28 mouse cellular contexts compared by ENCODE assay signal in the genomic region with DNA sequence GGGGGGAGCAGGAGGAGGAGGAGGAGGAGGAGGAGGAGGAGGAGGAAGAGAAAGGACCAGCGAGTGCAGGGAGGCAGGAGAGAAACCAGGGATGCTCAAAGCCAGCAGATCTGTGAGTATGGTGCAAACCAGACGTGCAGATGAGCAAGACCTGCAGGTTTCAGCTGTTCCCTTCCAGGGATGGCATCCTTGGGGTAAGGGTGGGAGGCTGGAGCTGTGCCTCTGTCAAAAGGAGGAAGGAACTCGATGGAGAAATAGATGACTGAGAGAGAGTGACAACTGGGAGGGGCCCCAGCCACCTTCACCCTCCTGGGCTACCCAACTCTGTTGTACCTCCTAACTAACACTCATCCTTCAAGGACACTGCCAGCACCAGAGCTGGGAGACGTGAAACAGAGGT. TPM values are rescaled to one million over a fixed set of nuclear protein-coding genes. Genes with fewer than 3 reads are reported as not detected.
DNase-seq lines count a peak whose midpoint lies in the region; ATAC-seq and TF ChIP-seq lines count a peak whose summit lies in the region.
"Had no signal": no experiment of that assay in that cellular context is flagged by ENCODE, and none has a peak within 500 bp of the region (broad histone marks: within the 10 kb centered on the region; RNA-seq: fewer than 3 reads in every experiment).

No protein-coding gene starts in this region.

- no peak overlapping the region for H3K27ac ChIP-seq in hindbrain, postnatal 0 days
- no peak overlapping the region for H3K27ac ChIP-seq in hindbrain, embryonic 13.5 days
- H3K27ac ChIP-seq in midbrain, embryonic 10.5 days (replicated peaks), result peak overlapping the region; percentile 78
- no peak overlapping the region for H3K27ac ChIP-seq in midbrain, embryonic 14.5 days (replicated peaks; ENCODE audit: low read depth, low read length)
- peak overlapping the region; percentile 48; the same call in 1 of the 2 replicates for H3K27ac ChIP-seq in embryonic facial prominence, embryonic 10.5 days (replicated peaks)
- H3K27ac ChIP-seq in intestine, postnatal 0 days (ENCODE audit: low read depth, low read length), result no peak overlapping the region
- H3K27ac ChIP-seq: limb, embryonic 13.5 days; midbrain, embryonic 15.5 days; neural tube, embryonic 15.5 days had no signal

- no peaks in the 10 kb centered on the region for H3K9me3 ChIP-seq in hindbrain, postnatal 0 days (ENCODE audit: low read length)
- no peaks in the 10 kb centered on the region for H3K9me3 ChIP-seq in hindbrain, embryonic 13.5 days
- no peaks in the 10 kb centered on the region for H3K9me3 ChIP-seq in midbrain, embryonic 10.5 days (replicated peaks)
- no peaks in the 10 kb centered on the region for H3K9me3 ChIP-seq in midbrain, embryonic 14.5 days (ENCODE audit: control insufficient read depth, low read length)
- no peaks in the 10 kb centered on the region for H3K9me3 ChIP-seq in embryonic facial prominence, embryonic 10.5 days
- no peaks in the 10 kb centered on the region for H3K9me3 ChIP-seq in intestine, postnatal 0 days (ENCODE audit: control insufficient read depth)
- H3K9me3 ChIP-seq: limb, embryonic 13.5 days; midbrain, embryonic 15.5 days; neural tube, embryonic 15.5 days had no signal

- 56% methylated on average over 4 of the region's 4 CpGs for whole genome bisulfite sequencing in hindbrain, postnatal 0 days
- WGBS in hindbrain, embryonic 13.5 days, result 61% methylated on average over 4 of the region's 4 CpGs
- 48% methylated on average over 4 of the region's 4 CpGs for WGBS in midbrain, embryonic 10.5 days
- WGBS in midbrain, embryonic 14.5 days, result 61% methylated on average over 4 of the region's 4 CpGs
- 47% methylated on average over 4 of the region's 4 CpGs for WGBS in embryonic facial prominence, embryonic 10.5 days
- 55% methylated on average over 4 of the region's 4 CpGs for WGBS in intestine, postnatal 0 days

- H3K9ac ChIP-seq in hindbrain, postnatal 0 days (replicated peaks; ENCODE audit: low read length), result 0 out of 2 replicates have a peak overlapping the region, but pooled peaks have one; percentile 9
- no peak overlapping the region for H3K9ac ChIP-seq in hindbrain, embryonic 13.5 days
- no peak overlapping the region for H3K9ac ChIP-seq in midbrain, embryonic 14.5 days (replicated peaks; ENCODE audit: low read length)
- H3K9ac ChIP-seq in intestine, postnatal 0 days (ENCODE audit: low read depth, low read length), result no peak overlapping the region
- H3K9ac ChIP-seq: limb, embryonic 13.5 days; midbrain, embryonic 15.5 days; neural tube, embryonic 15.5 days had no signal

- TF ChIP-seq CTCF in hindbrain, postnatal 0 days (IDR thresholded peaks at IDR 0.05; ENCODE audit: low read depth), result no peak
- TF ChIP-seq CTCF in intestine, postnatal 0 days (IDR thresholded peaks at IDR 0.05; ENCODE audit: low read depth), result no peak

- H3K4me2 ChIP-seq in hindbrain, postnatal 0 days (ENCODE audit: low read depth, low read length), result no peak overlapping the region
- H3K4me2 ChIP-seq in hindbrain, embryonic 13.5 days, result no peak overlapping the region
- H3K4me2 ChIP-seq in midbrain, embryonic 14.5 days (ENCODE audit: low read length), result no peak overlapping the region
- no peak overlapping the region for H3K4me2 ChIP-seq in intestine, postnatal 0 days (replicated peaks; ENCODE audit: low read depth)
- H3K4me2 ChIP-seq: limb, embryonic 13.5 days; liver, embryonic 11.5 days; midbrain, embryonic 15.5 days; neural tube, embryonic 15.5 days had no signal

- H3K27me3 ChIP-seq in hindbrain, postnatal 0 days (ENCODE audit: insufficient read depth, low read length), result no peaks in the 10 kb centered on the region
- peaks cover 17% of the 10 kb centered on the region for H3K27me3 ChIP-seq in hindbrain, embryonic 13.5 days
- H3K27me3 ChIP-seq in midbrain, embryonic 10.5 days (ENCODE audit: low read depth, poor library complexity, severe bottlenecking), result peaks cover 36% of the 10 kb centered on the region
- no peaks in the 10 kb centered on the region for H3K27me3 ChIP-seq in midbrain, embryonic 14.5 days (ENCODE audit: control insufficient read depth, insufficient read depth, low read length)
- peaks cover 44% of the 10 kb centered on the region for H3K27me3 ChIP-seq in embryonic facial prominence, embryonic 10.5 days (replicated peaks; ENCODE audit: low read depth, poor library complexity, severe bottlenecking)
- H3K27me3 ChIP-seq in intestine, postnatal 0 days (replicated peaks; ENCODE audit: control insufficient read depth, insufficient read depth, low read length), result 0 out of 2 replicates have a peak, but pooled peaks cover 1% of the 10 kb centered on the region
- H3K27me3 ChIP-seq: midbrain, embryonic 15.5 days; neural tube, embryonic 15.5 days had no signal

- no peak for ATAC-seq in hindbrain, postnatal 0 days
- no peak for ATAC-seq in hindbrain, embryonic 13.5 days (ENCODE audit: low FRiP score)
- ATAC-seq in midbrain, embryonic 14.5 days (ENCODE audit: low FRiP score, low TSS enrichment), result no peak
- peak; percentile 80 for ATAC-seq in megakaryocyte, adult 5-6 weeks (ENCODE audit: poor library complexity, severe bottlenecking)
- no peak for ATAC-seq in intestine, postnatal 0 days
- ATAC-seq: activated CD4-positive, CD25-positive, alpha-beta regulatory T cell, adult 4 months; forebrain, embryonic 14.5 days; intestine, embryonic 16.5 days; midbrain, embryonic 15.5 days had no signal

- H3K4me3 ChIP-seq in hindbrain, postnatal 0 days (ENCODE audit: low read length), result no peak overlapping the region
- H3K4me3 ChIP-seq in hindbrain, embryonic 13.5 days, result no peak overlapping the region
- no peak overlapping the region for H3K4me3 ChIP-seq in midbrain, embryonic 10.5 days
- no peak overlapping the region for H3K4me3 ChIP-seq in midbrain, embryonic 14.5 days (replicated peaks; ENCODE audit: low read depth, low read length)
- H3K4me3 ChIP-seq in embryonic facial prominence, embryonic 10.5 days, result no peak overlapping the region
- no peak overlapping the region for H3K4me3 ChIP-seq in intestine, postnatal 0 days (ENCODE audit: low read depth, low read length)
- H3K4me3 ChIP-seq: limb, embryonic 13.5 days; midbrain, embryonic 15.5 days; neural tube, embryonic 15.5 days had no signal

- DNase-seq in hindbrain, postnatal 0 days (ENCODE audit: low spot score), result no peak
- DNase-seq in midbrain, embryonic 10.5 days (ENCODE audit: low spot score), result no peak
- no peak for DNase-seq in midbrain, embryonic 14.5 days
- no peak for DNase-seq in embryonic facial prominence, embryonic 10.5 days (ENCODE audit: low spot score)
- DNase-seq: adrenal gland, adult 2 months; heart, postnatal 14 days; kidney, adult 9 months; kidney, postnatal 10 days; lung, postnatal 10 days; retina, postnatal 1 day; right cerebral cortex, postnatal 14 days; thymus, adult 18-20 months; thymus, postnatal 25 days had no signal

- H3K36me3 ChIP-seq in hindbrain, postnatal 0 days (ENCODE audit: insufficient read depth, low read length), result no peaks in the 10 kb centered on the region
- peaks cover 7% of the 10 kb centered on the region; the same call in 1 of the 2 replicates for H3K36me3 ChIP-seq in hindbrain, embryonic 13.5 days
- no peaks in the 10 kb centered on the region for H3K36me3 ChIP-seq in midbrain, embryonic 10.5 days
- H3K36me3 ChIP-seq in midbrain, embryonic 14.5 days (ENCODE audit: control insufficient read depth, insufficient read depth, low read length), result no peaks in the 10 kb centered on the region
- H3K36me3 ChIP-seq in embryonic facial prominence, embryonic 10.5 days (replicated peaks), result no peaks in the 10 kb centered on the region
- no peaks in the 10 kb centered on the region for H3K36me3 ChIP-seq in intestine, postnatal 0 days (ENCODE audit: control insufficient read depth, insufficient read depth)
- H3K36me3 ChIP-seq: limb, embryonic 13.5 days; midbrain, embryonic 15.5 days had no signal

- H3K4me1 ChIP-seq in hindbrain, postnatal 0 days (ENCODE audit: insufficient read depth, low read length), result peaks cover 27% of the 10 kb centered on the region
- H3K4me1 ChIP-seq in hindbrain, embryonic 13.5 days (replicated peaks), result peaks cover 47% of the 10 kb centered on the region
- H3K4me1 ChIP-seq in midbrain, embryonic 10.5 days, result peaks cover 54% of the 10 kb centered on the region
- H3K4me1 ChIP-seq in midbrain, embryonic 14.5 days (ENCODE audit: control insufficient read depth, insufficient read depth, low read length), result peaks cover 15% of the 10 kb centered on the region
- H3K4me1 ChIP-seq in embryonic facial prominence, embryonic 10.5 days, result peaks cover 55% of the 10 kb centered on the region
- no peaks in the 10 kb centered on the region; the same call in 1 of the 2 replicates for H3K4me1 ChIP-seq in intestine, postnatal 0 days (replicated peaks; ENCODE audit: control insufficient read depth, insufficient read depth, low read length)

RNA-seq across cellular contexts. Expression of a gene that starts 6.0 kb away (rescaled TPM):
- total RNA-seq in hindbrain, postnatal 0 days (2014; rRNA removed), result 86.8 and 110 TPM in 2 replicates
- polyA plus RNA-seq in hindbrain, postnatal 0 days (2015; fragmentation: Nextera tagmentation; extraction: Ambion mirVana), result 53.9 and 56.5 TPM in 2 replicates
- 29.0 and 30.9 TPM in 2 replicates for polyA plus RNA-seq in hindbrain, embryonic 13.5 days (2015; fragmentation: Nextera tagmentation; extraction: Ambion mirVana)
- 14.5 and 14.6 TPM in 2 replicates for polyA plus RNA-seq in midbrain, embryonic 10.5 days (2016; fragmentation: Nextera tagmentation; extraction: Ambion mirVana)
- polyA plus RNA-seq in midbrain, embryonic 14.5 days (2014; fragmentation: Nextera tagmentation; extraction: Ambion mirVana), result 25.4 and 32.3 TPM in 2 replicates
- 15.7 and 17.3 TPM in 2 replicates for polyA plus RNA-seq in embryonic facial prominence, embryonic 10.5 days (2016; fragmentation: Nextera tagmentation; extraction: Ambion mirVana)
- total RNA-seq in megakaryocyte, adult 5-6 weeks (2015), result not detected in 2 replicates
- total RNA-seq in megakaryocyte, adult 5-6 weeks (2017), result not detected in 2 replicates
- polyA plus RNA-seq in intestine, postnatal 0 days (2015; fragmentation: Nextera tagmentation; extraction: Ambion mirVana), result 6.4 and 7.5 TPM in 2 replicates
- polyA plus RNA-seq: activated CD4-positive, CD25-positive, alpha-beta regulatory T cell, adult 4 months had no signal

RNA-seq across cellular contexts. Expression of a gene that starts 21.4 kb away (rescaled TPM):
- total RNA-seq in hindbrain, postnatal 0 days (2014; rRNA removed), result not detected in 2 replicates
- 0.16 and 0.30 TPM in 2 replicates for polyA plus RNA-seq in hindbrain, postnatal 0 days (2015; fragmentation: Nextera tagmentation; extraction: Ambion mirVana)
- polyA plus RNA-seq in hindbrain, embryonic 13.5 days (2015; fragmentation: Nextera tagmentation; extraction: Ambion mirVana), result 0.21 TPM in 1 of 2 replicates, not detected in the other
- not detected in 2 replicates for polyA plus RNA-seq in midbrain, embryonic 10.5 days (2016; fragmentation: Nextera tagmentation; extraction: Ambion mirVana)
- 0.09 TPM in 1 of 2 replicates, not detected in the other for polyA plus RNA-seq in midbrain, embryonic 14.5 days (2014; fragmentation: Nextera tagmentation; extraction: Ambion mirVana)
- polyA plus RNA-seq in embryonic facial prominence, embryonic 10.5 days (2016; fragmentation: Nextera tagmentation; extraction: Ambion mirVana), result 0.55 and 1.3 TPM in 2 replicates
- total RNA-seq in megakaryocyte, adult 5-6 weeks (2015), result not detected in 2 replicates
- not detected in 2 replicates for total RNA-seq in megakaryocyte, adult 5-6 weeks (2017)
- polyA plus RNA-seq in intestine, postnatal 0 days (2015; fragmentation: Nextera tagmentation; extraction: Ambion mirVana), result 132 and 148 TPM in 2 replicates
- total RNA-seq: adrenal gland, adult 2 months; adrenal gland, postnatal 4 days; gastrocnemius, adult 18-20 months; gastrocnemius, postnatal 4 days; heart, postnatal 14 days had no signal
- polyA plus RNA-seq: activated CD4-positive, CD25-positive, alpha-beta regulatory T cell, adult 4 months; adrenal gland, adult 2 months; forebrain, embryonic 14.5 days; heart, embryonic 14.5 days; hindbrain, embryonic 11.5 days; liver, embryonic 11.5 days; midbrain, embryonic 15.5 days had no signal

RNA-seq across cellular contexts. Expression of a gene that starts 51.3 kb away (rescaled TPM):
- total RNA-seq in hindbrain, postnatal 0 days (2014; rRNA removed), result 31.3 and 33.2 TPM in 2 replicates
- polyA plus RNA-seq in hindbrain, postnatal 0 days (2015; fragmentation: Nextera tagmentation; extraction: Ambion mirVana), result 35.0 and 36.2 TPM in 2 replicates
- 33.3 and 37.3 TPM in 2 replicates for polyA plus RNA-seq in hindbrain, embryonic 13.5 days (2015; fragmentation: Nextera tagmentation; extraction: Ambion mirVana)
- polyA plus RNA-seq in midbrain, embryonic 10.5 days (2016; fragmentation: Nextera tagmentation; extraction: Ambion mirVana), result 49.4 and 49.9 TPM in 2 replicates
- polyA plus RNA-seq in midbrain, embryonic 14.5 days (2014; fragmentation: Nextera tagmentation; extraction: Ambion mirVana), result 33.1 and 39.9 TPM in 2 replicates
- polyA plus RNA-seq in embryonic facial prominence, embryonic 10.5 days (2016; fragmentation: Nextera tagmentation; extraction: Ambion mirVana), result 50.3 and 50.4 TPM in 2 replicates
- 3.1 and 5.2 TPM in 2 replicates for total RNA-seq in megakaryocyte, adult 5-6 weeks (2015)
- total RNA-seq in megakaryocyte, adult 5-6 weeks (2017), result 2.2 and 2.8 TPM in 2 replicates
- polyA plus RNA-seq in intestine, postnatal 0 days (2015; fragmentation: Nextera tagmentation; extraction: Ambion mirVana), result 13.1 and 13.5 TPM in 2 replicates

RNA-seq across cellular contexts. Expression of a gene that starts 51.4 kb away (rescaled TPM):
- 46.8 and 51.0 TPM in 2 replicates for total RNA-seq in hindbrain, postnatal 0 days (2014; rRNA removed)
- 137 and 164 TPM in 2 replicates for polyA plus RNA-seq in hindbrain, postnatal 0 days (2015; fragmentation: Nextera tagmentation; extraction: Ambion mirVana)
- 144 and 152 TPM in 2 replicates for polyA plus RNA-seq in hindbrain, embryonic 13.5 days (2015; fragmentation: Nextera tagmentation; extraction: Ambion mirVana)
- polyA plus RNA-seq in midbrain, embryonic 10.5 days (2016; fragmentation: Nextera tagmentation; extraction: Ambion mirVana), result 117 and 123 TPM in 2 replicates
- 103 and 129 TPM in 2 replicates for polyA plus RNA-seq in midbrain, embryonic 14.5 days (2014; fragmentation: Nextera tagmentation; extraction: Ambion mirVana)
- 97.1 and 101 TPM in 2 replicates for polyA plus RNA-seq in embryonic facial prominence, embryonic 10.5 days (2016; fragmentation: Nextera tagmentation; extraction: Ambion mirVana)
- total RNA-seq in megakaryocyte, adult 5-6 weeks (2015), result 43.5 and 78.3 TPM in 2 replicates
- 32.6 and 37.0 TPM in 2 replicates for total RNA-seq in megakaryocyte, adult 5-6 weeks (2017)
- 129 and 136 TPM in 2 replicates for polyA plus RNA-seq in intestine, postnatal 0 days (2015; fragmentation: Nextera tagmentation; extraction: Ambion mirVana)

Comparison
In these comparisons a context has a peak if more than half of its experiments do, and no peak if none do; other contexts are left out.
1. H3K27ac ChIP-seq: peak in midbrain, embryonic 10.5 days (single experiment) and embryonic facial prominence, embryonic 10.5 days (single experiment); none in hindbrain, postnatal 0 days (single experiment), hindbrain, embryonic 13.5 days (single experiment), midbrain, embryonic 14.5 days (single experiment) and intestine, postnatal 0 days (single experiment).
2. RNA of a gene that starts 21.4 kb away (polyA plus RNA-seq): 132 to 148 TPM in intestine, postnatal 0 days; 0.55 to 1.3 TPM in embryonic facial prominence, embryonic 10.5 days, 0.16 to 0.30 TPM in hindbrain, postnatal 0 days, not detected in midbrain, embryonic 10.5 days, 0.21 TPM in hindbrain, embryonic 13.5 days and 0.09 TPM in midbrain, embryonic 14.5 days; every median in the first group is over 10 times any median in the second.